In genomic region chrX:12841021-12841325, GRCm38 (mm10) we compare ENCODE assay signal across 8 mouse cellular contexts.
DNase-seq lines count a peak whose midpoint lies in the region; ATAC-seq and TF ChIP-seq lines count a peak whose summit lies in the region.

No protein-coding gene starts in this region.

- TF ChIP-seq POLR2A in ES-Bruce4 (IDR thresholded peaks at IDR 0.05; ENCODE audit: insufficient read depth, low read length): no peak

- no peak overlapping the region for H3K9ac ChIP-seq in heart, embryonic 12.5 days
- peak overlapping the region; percentile 68; the same call in 1 of the 2 replicates for H3K9ac ChIP-seq in ES-Bruce4 (ENCODE audit: low read depth, poor library complexity, severe bottlenecking)
- no peak overlapping the region for H3K9ac ChIP-seq in embryonic facial prominence, embryonic 14.5 days (ENCODE audit: low read depth, low read length)
- no peak overlapping the region for H3K9ac ChIP-seq in limb, embryonic 12.5 days (replicated peaks)

- H3K27ac ChIP-seq in heart, embryonic 12.5 days (ENCODE audit: poor library complexity, severe bottlenecking): peak overlapping the region; percentile 82
- peak overlapping the region; percentile 96 for H3K27ac ChIP-seq in ES-Bruce4 (ENCODE audit: insufficient read depth, low read length)
- peak overlapping the region; percentile 81 for H3K27ac ChIP-seq in embryonic facial prominence, embryonic 14.5 days (replicated peaks; ENCODE audit: low read depth, low read length)
- H3K27ac ChIP-seq in limb, embryonic 12.5 days: peak overlapping the region; percentile 87; the same call in 1 of the 2 replicates

- no peaks in the 10 kb centered on the region for H3K27me3 ChIP-seq in heart, embryonic 12.5 days (replicated peaks)
- no peaks in the 10 kb centered on the region for H3K27me3 ChIP-seq in ES-Bruce4 (ENCODE audit: control insufficient read depth, insufficient read depth, low read length, poor library complexity, severe bottlenecking)
- no peaks in the 10 kb centered on the region for H3K27me3 ChIP-seq in embryonic facial prominence, embryonic 14.5 days (replicated peaks; ENCODE audit: control insufficient read depth, insufficient read depth, low read length)
- no peaks in the 10 kb centered on the region for H3K27me3 ChIP-seq in limb, embryonic 12.5 days

- H3K4me1 ChIP-seq in heart, embryonic 12.5 days (replicated peaks): peaks cover 10% of the 10 kb centered on the region; the same call in 1 of the 2 replicates
- no peaks in the 10 kb centered on the region for H3K4me1 ChIP-seq in ES-Bruce4 (ENCODE audit: control insufficient read depth, insufficient read depth, low read length)
- H3K4me1 ChIP-seq in embryonic facial prominence, embryonic 14.5 days (ENCODE audit: control insufficient read depth, insufficient read depth, low read length): no peaks in the 10 kb centered on the region
- no peaks in the 10 kb centered on the region for H3K4me1 ChIP-seq in limb, embryonic 12.5 days (replicated peaks)

- no peak for TF ChIP-seq EP300 in ES-Bruce4 (IDR thresholded peaks at IDR 0.05; ENCODE audit: insufficient read depth, low read depth, low read length)

- ATAC-seq in heart, embryonic 12.5 days (ENCODE audit: insufficient number of reproducible peaks, low FRiP score): no peak
- no peak for ATAC-seq in embryonic facial prominence, embryonic 14.5 days (ENCODE audit: low read depth)
- no peak for ATAC-seq in limb, embryonic 12.5 days (ENCODE audit: insufficient number of reproducible peaks, insufficient read depth, low FRiP score, low TSS enrichment, low read depth)
- no peak for ATAC-seq in erythroblast, adult 5-6 weeks (replicated peaks; ENCODE audit: low FRiP score, poor library complexity, severe bottlenecking)

- 78% methylated on average over 3 of the region's 3 CpGs for WGBS in heart, embryonic 12.5 days
- WGBS in embryonic facial prominence, embryonic 14.5 days: 74% methylated on average over 3 of the region's 3 CpGs
- WGBS in limb, embryonic 12.5 days: 80% methylated on average over 3 of the region's 3 CpGs

- 0 out of 2 replicates have a peak overlapping the region, but pooled peaks have one; percentile 67 for H3K4me2 ChIP-seq in heart, embryonic 12.5 days
- peak overlapping the region; percentile 55 for H3K4me2 ChIP-seq in embryonic facial prominence, embryonic 14.5 days (ENCODE audit: low read depth, low read length)
- H3K4me2 ChIP-seq in limb, embryonic 12.5 days: peak overlapping the region; percentile 52

- no peak for DNase-seq in heart, postnatal 4 days
- DNase-seq in embryonic facial prominence, embryonic 14.5 days (ENCODE audit: low spot score): no peak
- DNase-seq in right cerebral cortex, postnatal 14 days: no peak
- DNase-seq in testis, postnatal 10 days (ENCODE audit: low spot score): no peak

- no peak for TF ChIP-seq CTCF in ES-Bruce4 (IDR thresholded peaks at IDR 0.05; ENCODE audit: low read depth, low read length)

- no peaks in the 10 kb centered on the region for H3K9me3 ChIP-seq in heart, embryonic 12.5 days (replicated peaks)
- no peaks in the 10 kb centered on the region for H3K9me3 ChIP-seq in ES-Bruce4 (replicated peaks; ENCODE audit: control insufficient read depth, insufficient read depth, low read length, poor library complexity, severe bottlenecking)
- no peaks in the 10 kb centered on the region for H3K9me3 ChIP-seq in embryonic facial prominence, embryonic 14.5 days (ENCODE audit: control insufficient read depth, low read length)
- H3K9me3 ChIP-seq in limb, embryonic 12.5 days: no peaks in the 10 kb centered on the region

- H3K4me3 ChIP-seq in heart, embryonic 12.5 days: no peak overlapping the region
- H3K4me3 ChIP-seq in ES-Bruce4 (ENCODE audit: low read depth, low read length): peak overlapping the region; percentile 39
- no peak overlapping the region for H3K4me3 ChIP-seq in embryonic facial prominence, embryonic 14.5 days (ENCODE audit: low read depth, low read length)
- no peak overlapping the region for H3K4me3 ChIP-seq in limb, embryonic 12.5 days (replicated peaks)

- no peaks in the 10 kb centered on the region for H3K36me3 ChIP-seq in heart, embryonic 12.5 days
- H3K36me3 ChIP-seq in ES-Bruce4 (ENCODE audit: control insufficient read depth, insufficient read depth, low read length, poor library complexity, severe bottlenecking): no peaks in the 10 kb centered on the region
- no peaks in the 10 kb centered on the region for H3K36me3 ChIP-seq in embryonic facial prominence, embryonic 14.5 days (ENCODE audit: control insufficient read depth, insufficient read depth, low read length)
- no peaks in the 10 kb centered on the region for H3K36me3 ChIP-seq in limb, embryonic 12.5 days
